Mouse (Mus musculus): ENCODE results near the gene Gm21970.
A peak's percentile ranks its signal among the peaks of the same experiment; 100 is the strongest.

Gene Gm21970

GRCm38 (mm10) chr16:91372577-91373472, 18.7 kb upstream of the Gm21970 start, which contains the start of gene Ifnar2:
Gene Ifnar2 (plus strand): TSS chr16:91372783.
- DNase-seq (ENCODE audit: low spot score) = peak; percentile 41

GRCm38 (mm10) chr16:91373473-91374252, 17.9 kb upstream of the Gm21970 start:
- DNase-seq (ENCODE audit: low spot score) = no peak

GRCm38 (mm10) chr16:91374253-91374634, 17.3 kb upstream of the Gm21970 start:
- DNase-seq (ENCODE audit: low spot score) = no peak

GRCm38 (mm10) chr16:91376701-91377100, 14.8 kb upstream of the Gm21970 start:
- DNase-seq (ENCODE audit: low spot score) = no peak

- DNase-seq (ENCODE audit: low spot score) = no peak
These were observed 13.0 kb upstream of the Gm21970 start for GRCm38 (mm10) chr16:91378431-91378986.

GRCm38 (mm10) chr16:91378991-91379390, 12.5 kb upstream of the Gm21970 start:
- no peak for DNase-seq (ENCODE audit: low spot score)

GRCm38 (mm10) chr16:91379412-91379811, 12.1 kb upstream of the Gm21970 start:
- no peak for DNase-seq (ENCODE audit: low spot score)

GRCm38 (mm10) chr16:91380151-91380550, 11.4 kb upstream of the Gm21970 start:
- DNase-seq (ENCODE audit: low spot score) = no peak

GRCm38 (mm10) chr16:91381606-91382005, 9.9 kb upstream of the Gm21970 start:
- DNase-seq (ENCODE audit: low spot score) = no peak

GRCm38 (mm10) chr16:91382261-91382790, 9.2 kb upstream of the Gm21970 start:
- DNase-seq (ENCODE audit: low spot score) = no peak

- DNase-seq (ENCODE audit: low spot score) = no peak
These were observed 7.3 kb upstream of the Gm21970 start for GRCm38 (mm10) chr16:91384221-91384620.

- no peak for DNase-seq (ENCODE audit: low spot score)
These were observed 5.9 kb upstream of the Gm21970 start for GRCm38 (mm10) chr16:91385621-91386020.

- DNase-seq (ENCODE audit: low spot score) = no peak
These were observed 5.0 kb upstream of the Gm21970 start for GRCm38 (mm10) chr16:91386419-91387120.

- DNase-seq (ENCODE audit: low spot score) = no peak
These were observed 4.4 kb upstream of the Gm21970 start for GRCm38 (mm10) chr16:91387121-91387486.

GRCm38 (mm10) chr16:91390100-91390499, 1.4 kb upstream of the Gm21970 start:
- no peak for DNase-seq (ENCODE audit: low spot score)

- DNase-seq (ENCODE audit: low spot score) = no peak
These were observed 3.4 kb downstream of the Gm21970 start for GRCm38 (mm10) chr16:91394826-91395410.

GRCm38 (mm10) chr16:91395633-91396392, 4.3 kb downstream of the Gm21970 start:
- no peak for DNase-seq (ENCODE audit: low spot score)

- DNase-seq (ENCODE audit: low spot score) = no peak
These were observed 5.5 kb downstream of the Gm21970 start for GRCm38 (mm10) chr16:91396844-91397537.

GRCm38 (mm10) chr16:91398030-91398429, 6.5 kb downstream of the Gm21970 start:
- DNase-seq (ENCODE audit: low spot score) = no peak

- no peak for DNase-seq (ENCODE audit: low spot score)
These were observed 7.4 kb downstream of the Gm21970 start for GRCm38 (mm10) chr16:91398944-91399343.
